Mouse (Mus musculus) thymus, postnatal 36 days (tissue): ENCODE data around the gene Irf3.
A peak's percentile ranks its signal among the peaks of the same experiment; 100 is the strongest.

ENCODE experiments used
- DNase-seq, 2 experiments: peaks; one replicate each; pipeline ENCODE4 v3.0.0; 2022; ENCODE audit warnings: mixed read lengths in 2 of 2

The Irf3 gene

GRCm38 (mm10) chr7:44997231-44997939 lies at the start of gene Irf3:
Irf3 (plus strand) TSS chr7:44997648.
- peak; percentile 96 for DNase-seq

- no peak for DNase-seq
Measured at GRCm38 (mm10) chr7:44949922-44950321, 47.5 kb upstream of the Irf3 start.

- DNase-seq, result no peak
Measured at GRCm38 (mm10) chr7:44951960-44952359, 45.5 kb upstream of the Irf3 start.

GRCm38 (mm10) chr7:44952611-44953306 lies 44.7 kb upstream of the Irf3 start:
- DNase-seq, result peak; percentile 37 to 56

- DNase-seq, result no peak
Measured at GRCm38 (mm10) chr7:44953561-44953960, 43.9 kb upstream of the Irf3 start.

GRCm38 (mm10) chr7:44954091-44954885 lies 43.2 kb upstream of the Irf3 start:
- no peak for DNase-seq

- no peak for DNase-seq
Measured at GRCm38 (mm10) chr7:44955628-44956027, 41.8 kb upstream of the Irf3 start.

GRCm38 (mm10) chr7:44956266-44956665 lies 41.2 kb upstream of the Irf3 start:
- no peak for DNase-seq

- no peak for DNase-seq
Measured at GRCm38 (mm10) chr7:44957183-44957835, 40.1 kb upstream of the Irf3 start.

GRCm38 (mm10) chr7:44958208-44958607 lies 39.2 kb upstream of the Irf3 start:
- peak in 1 of 2 experiments; percentile 22 for DNase-seq

GRCm38 (mm10) chr7:44959281-44959680 lies 38.2 kb upstream of the Irf3 start:
- DNase-seq, result no peak

- DNase-seq, result no peak
Measured at GRCm38 (mm10) chr7:44959874-44960511, 37.5 kb upstream of the Irf3 start.

- no peak for DNase-seq
Measured at GRCm38 (mm10) chr7:44960512-44960910, 36.9 kb upstream of the Irf3 start.

GRCm38 (mm10) chr7:44962337-44962736 lies 35.1 kb upstream of the Irf3 start:
- DNase-seq, result no peak

- DNase-seq, result no peak
Measured at GRCm38 (mm10) chr7:44962831-44963230, 34.6 kb upstream of the Irf3 start.

- DNase-seq, result no peak
Measured at GRCm38 (mm10) chr7:44964990-44965389, 32.5 kb upstream of the Irf3 start.

GRCm38 (mm10) chr7:44965975-44966374 lies 31.5 kb upstream of the Irf3 start:
- DNase-seq, result peak in 1 of 2 experiments; percentile 41

GRCm38 (mm10) chr7:44966638-44967037 lies 30.8 kb upstream of the Irf3 start:
- DNase-seq, result no peak

GRCm38 (mm10) chr7:44970231-44970691 lies 27.2 kb upstream of the Irf3 start:
- peak; percentile 68 to 81 for DNase-seq

- DNase-seq, result no peak
Measured at GRCm38 (mm10) chr7:44971142-44971541, 26.3 kb upstream of the Irf3 start.

GRCm38 (mm10) chr7:44973415-44974130 lies 23.9 kb upstream of the Irf3 start:
- DNase-seq, result no peak
